Mouse (Mus musculus): ENCODE results near the gene Sh3gl3. TPM values are rescaled to one million over a fixed set of nuclear protein-coding genes. Genes with fewer than 3 reads are reported as not detected.
A peak's percentile ranks its signal among the peaks of the same experiment; 100 is the strongest.

The Sh3gl3 gene
- polyA plus RNA-seq, 1 experiment = not detected

DNA sequence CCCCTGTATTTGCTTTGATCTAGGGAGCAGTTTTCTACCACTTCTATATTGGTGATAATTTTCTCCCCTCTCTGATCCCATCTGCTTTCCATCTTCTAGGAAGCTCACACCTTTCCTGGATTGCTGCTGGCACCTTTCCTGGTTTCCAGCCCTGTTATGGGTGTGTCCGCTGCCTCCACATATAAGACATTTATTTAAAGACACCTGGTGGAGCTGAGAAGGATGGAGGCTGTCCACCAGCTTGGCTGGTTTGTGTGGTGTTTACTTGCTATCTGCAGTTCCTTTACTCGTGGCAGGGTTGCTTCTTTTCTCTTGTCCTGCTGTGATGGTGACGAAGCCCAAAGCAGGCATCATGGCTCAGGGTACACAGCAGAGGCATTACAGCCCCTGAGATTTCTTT lies 71.1 kb downstream of the Sh3gl3 start:
- WGBS = 84% methylated on average over 3 of the region's 3 CpGs
- Histone ChIP-seq H3K27ac (ENCODE audit: insufficient read depth, low read depth, low read length) (no peak overlapping the region), H3K4me3 (ENCODE audit: insufficient read depth, low read depth, low read length) (no peak overlapping the region), H3K4me1 (ENCODE audit: control insufficient read depth, insufficient read depth, low read length) (peaks cover 12% of the 10 kb centered on the region)
- TF ChIP-seq POLR2A (IDR thresholded peaks at IDR 0.05; ENCODE audit: insufficient read depth, low read depth, low read length) (no peak), CTCF (IDR thresholded peaks at IDR 0.05; ENCODE audit: insufficient read depth, low read depth, low read length) (no peak)

GRCm38 (mm10) chr7:82248953-82249695 lies 75.5 kb downstream of the Sh3gl3 start:
- TF ChIP-seq POLR2A (IDR thresholded peaks at IDR 0.05; ENCODE audit: insufficient read depth, low read depth, low read length) (no peak), CTCF (IDR thresholded peaks at IDR 0.05; ENCODE audit: insufficient read depth, low read depth, low read length) (no peak)
- Histone ChIP-seq H3K4me1 (ENCODE audit: control insufficient read depth, insufficient read depth, low read length) (peaks cover 8% of the 10 kb centered on the region), H3K4me3 (ENCODE audit: insufficient read depth, low read depth, low read length) (no peak overlapping the region), H3K27ac (ENCODE audit: insufficient read depth, low read depth, low read length) (no peak overlapping the region)
- 40% methylated on average over 10 of the region's 10 CpGs for WGBS

DNA sequence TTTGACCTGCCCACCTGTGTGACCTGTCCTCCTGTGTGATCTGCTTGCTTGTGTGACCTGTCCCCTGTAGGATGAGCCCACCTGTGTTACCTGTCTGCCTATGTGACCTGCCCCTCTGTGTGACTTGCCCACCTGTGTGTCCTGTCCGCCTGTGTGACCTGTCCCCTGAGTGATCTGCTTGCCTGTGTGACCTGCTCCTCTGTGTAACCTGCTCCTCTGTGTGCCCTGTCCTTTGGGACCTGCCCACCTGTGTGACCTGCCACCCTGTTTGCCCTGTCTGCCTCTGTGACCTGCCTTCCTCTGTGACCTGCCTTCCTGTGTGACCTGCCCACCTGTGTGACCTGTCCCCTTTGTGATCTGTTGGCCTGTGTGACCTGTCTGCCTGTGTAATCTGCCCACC lies 79.7 kb downstream of the Sh3gl3 start:
- peaks cover 11% of the 10 kb centered on the region for H3K4me1 ChIP-seq (ENCODE audit: control insufficient read depth, insufficient read depth, low read length)
- WGBS = 81% methylated on average over 1 of the region's 1 CpGs
- TF ChIP-seq CTCF (IDR thresholded peaks at IDR 0.05; ENCODE audit: insufficient read depth, low read depth, low read length) = no peak
- TF ChIP-seq POLR2A (IDR thresholded peaks at IDR 0.05; ENCODE audit: insufficient read depth, low read depth, low read length) = no peak
- no peak overlapping the region for H3K4me3 ChIP-seq (ENCODE audit: insufficient read depth, low read depth, low read length)
- no peak overlapping the region for H3K27ac ChIP-seq (ENCODE audit: insufficient read depth, low read depth, low read length)

DNA sequence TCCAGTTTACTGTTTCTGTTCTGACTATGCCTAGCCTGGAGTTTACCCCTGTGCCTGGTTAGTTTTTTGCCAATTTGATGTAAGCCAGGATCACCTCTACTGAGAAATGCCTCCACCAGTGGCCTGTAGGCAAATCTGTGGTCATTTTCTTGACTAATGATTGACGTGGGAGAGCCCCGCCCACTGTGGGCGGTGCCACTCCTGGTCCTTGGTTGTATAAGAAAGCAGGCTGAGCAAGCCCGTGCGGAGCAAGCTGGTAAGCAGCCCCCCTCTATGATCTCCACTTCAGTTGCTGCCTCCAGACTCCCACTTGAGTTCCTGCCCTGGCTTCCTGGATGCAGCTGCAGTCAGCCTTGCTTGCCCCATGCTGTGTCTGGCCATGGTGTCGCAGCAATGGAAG lies 83.3 kb downstream of the Sh3gl3 start:
- WGBS = 68% methylated on average over 6 of the region's 6 CpGs
- TF ChIP-seq CTCF (IDR thresholded peaks at IDR 0.05; ENCODE audit: insufficient read depth, low read depth, low read length) (no peak), POLR2A (IDR thresholded peaks at IDR 0.05; ENCODE audit: insufficient read depth, low read depth, low read length) (no peak)
- peaks cover 4% of the 10 kb centered on the region; the same call in 1 of the 2 replicates for H3K4me1 ChIP-seq (ENCODE audit: control insufficient read depth, insufficient read depth, low read length)
- no peak overlapping the region for H3K27ac ChIP-seq (ENCODE audit: insufficient read depth, low read depth, low read length)
- H3K4me3 ChIP-seq (ENCODE audit: insufficient read depth, low read depth, low read length) = no peak overlapping the region

DNA sequence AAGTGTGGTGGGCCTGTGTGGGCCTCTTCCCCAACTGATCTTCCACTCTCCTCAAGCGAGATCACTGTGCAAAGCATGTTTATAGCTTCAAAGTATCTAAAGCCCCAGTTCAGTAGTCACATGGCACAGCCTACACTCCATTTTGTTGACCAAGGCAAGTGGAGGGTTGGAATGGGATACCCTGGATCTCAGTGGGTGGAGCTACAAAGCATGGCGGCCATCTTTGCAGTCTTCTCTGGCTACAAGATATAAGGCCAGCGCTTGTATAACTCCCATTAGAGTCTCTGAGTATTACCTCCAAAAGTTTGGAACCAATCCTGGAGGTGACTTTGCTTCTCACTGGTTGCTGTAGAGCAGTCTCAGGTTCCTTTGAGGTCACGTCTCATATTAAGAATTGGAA lies 83.9 kb downstream of the Sh3gl3 start:
- TF ChIP-seq POLR2A (IDR thresholded peaks at IDR 0.05; ENCODE audit: insufficient read depth, low read depth, low read length) (no peak), CTCF (IDR thresholded peaks at IDR 0.05; ENCODE audit: insufficient read depth, low read depth, low read length) (no peak)
- 97% methylated on average over 4 of the region's 4 CpGs for WGBS
- Histone ChIP-seq H3K27ac (ENCODE audit: insufficient read depth, low read depth, low read length) (no peak overlapping the region), H3K4me3 (ENCODE audit: insufficient read depth, low read depth, low read length) (no peak overlapping the region), H3K4me1 (ENCODE audit: control insufficient read depth, insufficient read depth, low read length) (peaks cover 4% of the 10 kb centered on the region; the same call in 1 of the 2 replicates)

DNA sequence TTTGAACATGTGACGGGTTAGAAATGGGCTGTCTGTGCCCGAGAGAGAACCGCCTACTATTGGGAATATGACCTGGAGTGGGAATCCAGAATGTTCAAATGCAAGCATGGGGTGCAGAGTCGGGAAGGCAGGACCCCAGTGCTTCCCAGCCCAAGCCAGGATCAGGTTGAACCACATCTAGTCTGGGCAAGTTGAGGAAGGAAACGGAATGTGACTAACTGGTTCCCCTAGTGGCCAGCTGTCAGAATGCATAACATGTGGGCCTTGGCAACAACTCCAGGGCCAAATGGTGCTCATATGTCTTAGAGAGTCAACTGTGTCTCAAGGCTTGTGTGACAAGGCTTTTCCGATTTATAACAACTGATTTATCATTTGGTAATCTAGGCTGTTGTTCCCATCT lies 86.6 kb downstream of the Sh3gl3 start:
- Histone ChIP-seq H3K27ac (ENCODE audit: insufficient read depth, low read depth, low read length) (no peak overlapping the region), H3K4me3 (ENCODE audit: insufficient read depth, low read depth, low read length) (no peak overlapping the region)
- 76% methylated on average over 6 of the region's 6 CpGs for WGBS

DNA sequence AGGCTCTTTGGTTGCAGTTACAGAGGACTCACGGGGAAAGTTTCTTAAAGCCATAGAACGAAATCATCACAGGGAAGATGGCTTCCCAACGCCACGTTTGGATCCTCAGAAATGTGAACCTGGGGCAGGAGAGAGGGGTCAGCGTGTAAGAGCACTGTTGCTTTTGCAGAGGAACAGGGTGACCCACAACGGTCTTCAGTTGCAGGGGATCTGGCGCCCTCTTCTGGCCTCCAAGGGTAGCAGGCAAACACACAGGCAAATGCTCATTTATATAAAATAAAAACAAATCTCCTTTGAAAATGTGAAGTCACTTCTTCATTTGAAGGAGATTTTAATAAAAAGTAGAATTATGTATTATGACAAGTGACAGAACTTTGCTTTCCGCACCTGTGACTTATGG lies 89.5 kb downstream of the Sh3gl3 start:
- H3K27ac ChIP-seq (ENCODE audit: insufficient read depth, low read depth, low read length) = no peak overlapping the region
- 24% methylated on average over 8 of the region's 8 CpGs for WGBS
- TF ChIP-seq POLR2A (IDR thresholded peaks at IDR 0.05; ENCODE audit: insufficient read depth, low read depth, low read length) (no peak), CTCF (IDR thresholded peaks at IDR 0.05; ENCODE audit: insufficient read depth, low read depth, low read length) (peak; percentile 67)

More for the DNA sequence above, 86.6 kb downstream of the Sh3gl3 start:
- H3K4me1 ChIP-seq (ENCODE audit: control insufficient read depth, insufficient read depth, low read length) = peaks cover 4% of the 10 kb centered on the region; the same call in 1 of the 2 replicates
- TF ChIP-seq CTCF (IDR thresholded peaks at IDR 0.05; ENCODE audit: insufficient read depth, low read depth, low read length) = no peak
- no peak for TF ChIP-seq POLR2A (IDR thresholded peaks at IDR 0.05; ENCODE audit: insufficient read depth, low read depth, low read length)

GRCm38 (mm10) chr7:82264119-82264518 lies 90.5 kb downstream of the Sh3gl3 start:
- 63% methylated on average over 2 of the region's 2 CpGs for WGBS
- Histone ChIP-seq H3K27ac (ENCODE audit: insufficient read depth, low read depth, low read length) (no peak overlapping the region), H3K4me3 (ENCODE audit: insufficient read depth, low read depth, low read length) (no peak overlapping the region), H3K4me1 (ENCODE audit: control insufficient read depth, insufficient read depth, low read length) (no peaks in the 10 kb centered on the region)
- TF ChIP-seq POLR2A (IDR thresholded peaks at IDR 0.05; ENCODE audit: insufficient read depth, low read depth, low read length) (no peak), CTCF (IDR thresholded peaks at IDR 0.05; ENCODE audit: insufficient read depth, low read depth, low read length) (no peak)

More for the DNA sequence above, 89.5 kb downstream of the Sh3gl3 start:
- Histone ChIP-seq H3K4me1 (ENCODE audit: control insufficient read depth, insufficient read depth, low read length) (no peaks in the 10 kb centered on the region), H3K4me3 (ENCODE audit: insufficient read depth, low read depth, low read length) (no peak overlapping the region)

GRCm38 (mm10) chr7:82265365-82265764 lies 91.7 kb downstream of the Sh3gl3 start:
- Histone ChIP-seq H3K4me1 (ENCODE audit: control insufficient read depth, insufficient read depth, low read length) (no peaks in the 10 kb centered on the region; the same call in 1 of the 2 replicates), H3K27ac (ENCODE audit: insufficient read depth, low read depth, low read length) (no peak overlapping the region), H3K4me3 (ENCODE audit: insufficient read depth, low read depth, low read length) (no peak overlapping the region)
- TF ChIP-seq POLR2A (IDR thresholded peaks at IDR 0.05; ENCODE audit: insufficient read depth, low read depth, low read length) (no peak), CTCF (IDR thresholded peaks at IDR 0.05; ENCODE audit: insufficient read depth, low read depth, low read length) (no peak)
- 44% methylated on average over 4 of the region's 4 CpGs for WGBS
